Mouse (Mus musculus) urinary bladder, postnatal 36 days (tissue): ENCODE data around the gene Haghl.

Source experiments
- DNase-seq, 2 experiments: peaks; one replicate each; pipeline ENCODE4 v3.0.0; 2022; ENCODE audit warnings: low spot score in 2 of 2, mixed read lengths in 1 of 2

Gene Haghl

DNA sequence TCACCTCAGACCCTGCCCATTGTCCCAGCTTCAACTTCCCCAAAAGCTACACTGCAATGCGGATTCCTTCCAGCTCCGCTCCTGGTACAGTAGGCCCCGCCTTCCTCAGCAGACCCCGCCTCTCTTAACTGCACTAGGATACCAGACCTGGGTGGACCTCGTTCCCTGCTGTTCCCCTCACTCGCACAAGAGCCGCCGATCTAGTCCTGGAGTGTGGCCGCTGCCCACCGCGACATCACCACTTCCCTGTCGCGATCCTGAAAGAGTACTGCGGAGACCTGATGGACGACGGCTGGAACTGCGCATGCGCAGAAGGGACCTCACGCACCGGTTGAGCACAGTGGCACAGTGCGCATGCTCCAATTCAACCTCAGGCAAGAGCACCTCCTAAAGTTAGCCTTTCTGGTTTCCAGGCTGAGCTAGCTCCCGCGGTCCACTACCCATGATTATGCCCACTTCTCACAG lies at the start of gene Haghl:
Haghl (minus strand) TSS at position 393 of the 465 bp plus-strand sequence.
- peak; percentile 94 for DNase-seq

DNA sequence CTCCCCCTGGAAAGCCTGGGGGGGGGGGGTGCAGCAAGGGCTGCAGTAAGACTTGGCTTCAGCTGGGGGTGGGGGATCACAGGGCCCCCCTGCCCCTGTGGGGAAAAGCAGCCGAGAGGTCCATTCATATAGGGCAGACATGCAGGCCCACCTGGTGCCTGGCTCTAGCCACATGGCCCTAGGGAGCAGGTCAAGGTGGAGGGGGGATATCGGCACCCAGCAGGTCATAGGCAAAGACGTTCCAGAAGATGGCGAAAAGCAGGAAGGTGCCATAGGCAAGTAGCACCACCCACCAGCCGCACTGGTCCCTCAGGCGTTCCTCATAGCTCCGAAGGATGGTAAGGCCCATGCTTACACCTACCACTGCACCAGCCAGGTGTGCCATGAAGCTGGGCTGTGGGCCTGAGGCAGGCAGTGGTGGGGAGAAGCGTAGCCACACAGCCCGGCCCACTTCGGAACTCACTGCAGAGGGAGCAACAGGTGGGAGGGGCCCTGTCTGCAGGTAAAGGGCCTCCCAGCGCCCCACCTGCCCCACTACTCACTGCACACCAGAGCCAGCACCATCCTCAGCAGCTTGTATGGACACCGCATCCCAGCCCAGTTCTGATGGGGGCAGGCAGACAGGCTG lies 49.2 kb upstream of the Haghl start:
- no peak for DNase-seq

DNA sequence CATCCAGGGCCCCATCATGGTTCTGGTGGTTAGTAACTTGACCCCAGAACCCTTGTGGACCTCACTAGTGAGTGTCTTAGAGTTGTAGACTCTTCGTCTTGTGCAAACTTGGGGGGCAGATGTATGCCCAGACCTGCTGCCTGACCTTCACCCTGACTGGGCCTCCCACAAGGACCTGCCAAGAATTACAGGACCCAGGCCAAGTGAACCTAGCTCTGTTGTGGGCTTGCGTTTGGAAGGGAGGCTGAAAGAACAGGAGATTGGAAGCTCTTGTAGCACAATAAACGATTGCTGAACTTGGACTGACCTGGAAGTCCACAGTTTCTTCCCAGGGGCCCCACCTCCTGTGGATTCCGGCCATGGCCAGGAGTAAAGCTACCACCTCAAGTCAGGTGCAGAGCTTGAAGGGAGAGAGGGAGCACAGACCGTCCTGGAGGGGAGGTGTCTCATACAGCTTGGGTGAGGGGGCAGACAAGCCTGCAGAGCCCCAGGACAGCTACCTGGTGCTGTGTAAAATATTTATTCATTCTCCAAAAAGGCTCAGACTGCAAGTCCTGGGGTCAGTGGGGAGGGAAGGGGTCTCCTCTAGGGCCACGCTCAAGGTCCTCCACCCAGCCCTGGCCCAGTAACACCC lies 48.6 kb upstream of the Haghl start:
- DNase-seq: no peak

DNA sequence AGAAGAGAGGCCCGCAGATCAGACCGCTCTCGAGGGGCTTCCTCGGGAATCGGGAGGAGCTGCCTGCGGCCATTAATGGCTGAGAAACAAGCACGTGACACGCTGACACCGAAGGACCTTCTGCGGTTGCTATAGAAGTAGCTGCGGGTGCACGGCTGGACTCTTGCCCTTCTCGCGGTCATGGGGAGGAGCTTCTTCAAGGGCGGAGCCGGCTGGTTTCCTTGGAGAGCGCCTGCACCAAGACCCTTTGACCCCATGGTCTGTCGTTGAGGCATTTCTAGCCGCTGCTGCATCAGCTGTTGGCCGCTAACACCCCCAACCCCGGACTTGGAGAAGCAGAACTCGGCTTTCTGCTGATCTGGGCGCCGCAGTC lies 47.8 kb upstream of the Haghl start, which contains the start of gene Stub1:
Stub1 (minus strand) TSS at position 114 of the 373 bp plus-strand sequence.
- peak; percentile 83 to 93 for DNase-seq

DNA sequence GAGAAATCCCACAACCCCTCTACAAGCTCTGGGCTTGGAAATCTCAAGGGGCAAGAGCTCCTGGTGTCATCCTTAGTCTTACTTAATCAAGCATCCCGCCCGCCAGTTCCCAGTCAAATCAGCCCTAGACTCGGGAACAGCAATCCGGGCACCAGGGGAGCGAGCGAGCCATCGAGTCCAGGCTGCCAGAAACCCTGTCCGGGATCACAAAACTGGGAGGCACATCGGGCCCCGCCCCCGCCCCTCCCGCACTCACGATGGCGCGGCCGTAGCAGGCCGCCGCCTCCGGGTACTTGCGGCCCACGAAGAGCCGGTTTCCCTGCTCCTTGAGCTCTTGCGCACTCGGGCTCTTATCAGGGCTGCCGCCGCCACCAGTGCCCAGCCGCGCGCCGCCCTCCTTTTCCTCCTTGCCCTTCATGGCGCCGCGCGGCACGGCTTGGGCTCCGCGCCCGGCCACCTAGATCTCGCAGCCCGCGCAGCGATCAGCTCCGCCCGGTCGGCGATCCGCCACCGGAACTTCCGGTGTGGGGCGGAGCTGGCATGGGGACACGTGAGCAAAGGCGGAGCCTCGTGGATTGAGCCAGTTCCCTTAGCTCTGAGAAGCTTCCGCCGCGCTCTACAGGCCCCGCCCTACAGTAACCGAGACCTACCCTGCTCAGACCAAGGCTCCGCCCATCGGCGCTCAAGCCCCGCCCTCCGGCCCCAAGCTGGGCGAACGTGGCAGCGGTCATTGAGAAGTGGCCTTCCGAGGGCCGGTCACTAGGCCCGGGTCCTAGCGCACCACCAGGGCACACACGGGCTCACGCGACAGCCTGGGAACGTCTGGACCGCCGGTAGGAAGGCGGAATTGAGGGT lies 47.2 kb upstream of the Haghl start:
- DNase-seq: peak; percentile 99

DNA sequence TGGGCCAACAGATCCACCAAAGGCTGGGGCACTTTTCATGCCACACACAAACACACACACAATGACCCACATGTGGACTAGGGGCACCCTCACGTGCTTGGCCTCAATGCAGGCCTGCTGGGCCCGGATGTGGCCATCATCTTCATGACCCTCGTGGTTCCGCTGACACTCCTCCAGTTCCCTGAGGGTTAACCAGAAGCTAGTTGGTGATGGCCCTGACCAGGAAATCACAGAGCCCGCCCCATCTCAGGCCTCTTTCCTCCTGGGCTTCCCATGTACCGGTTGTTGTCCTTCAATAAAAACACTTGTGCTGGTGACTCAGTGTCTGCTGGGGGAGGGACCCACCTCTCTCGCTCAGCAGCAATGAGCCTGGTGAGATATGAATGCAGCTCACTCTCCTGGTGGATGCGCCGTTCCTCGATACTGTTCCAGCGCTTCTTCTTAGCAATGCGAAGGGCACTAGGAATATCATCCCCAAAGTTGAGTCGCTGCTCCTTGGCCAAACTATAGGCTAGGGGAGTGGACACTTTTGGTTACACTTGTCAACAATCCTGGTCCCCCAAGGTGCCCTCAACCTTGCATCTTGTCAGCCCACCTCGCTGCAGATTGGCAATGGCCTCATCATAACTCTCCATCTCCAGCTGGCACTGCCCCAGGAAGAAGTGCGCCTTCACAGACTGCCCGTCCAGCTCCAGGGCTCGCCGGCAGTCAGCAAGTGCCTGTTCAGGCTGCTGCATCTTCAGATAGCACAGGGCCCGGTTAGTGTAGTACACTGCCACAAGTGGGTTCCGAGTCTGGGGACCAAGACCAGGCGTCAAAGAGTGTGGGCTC lies 46.2 kb upstream of the Haghl start:
- no peak for DNase-seq

DNA sequence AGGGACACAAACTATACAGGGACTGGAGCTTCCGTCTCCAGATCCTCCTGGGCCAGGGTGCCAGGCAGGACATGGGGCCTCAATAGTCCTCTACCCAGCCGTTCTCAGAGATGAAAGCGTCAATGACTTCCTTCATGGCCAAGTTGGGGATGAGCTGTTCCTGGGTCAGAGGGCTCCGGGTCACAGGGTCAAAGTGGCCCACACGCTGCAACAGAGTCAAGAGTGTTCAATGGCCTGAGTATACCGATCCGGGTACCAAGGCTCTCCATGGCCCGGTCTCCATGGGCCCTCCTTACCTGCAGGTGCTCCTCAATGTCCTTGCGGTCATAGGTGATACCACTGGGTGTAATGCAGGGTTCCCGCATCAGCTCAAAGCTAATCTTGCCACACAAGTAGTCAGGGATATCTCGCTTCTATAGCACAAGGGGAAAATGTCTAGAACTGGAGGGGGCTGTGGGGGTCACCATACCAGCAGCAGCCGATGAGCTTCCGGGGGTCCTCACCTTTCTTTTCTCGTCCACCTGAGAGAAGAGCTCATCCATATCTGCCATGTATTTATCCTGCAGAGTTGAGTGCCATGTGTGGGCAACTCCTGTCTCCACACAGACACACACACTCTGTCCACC lies 45.4 kb upstream of the Haghl start:
- DNase-seq: no peak

DNA sequence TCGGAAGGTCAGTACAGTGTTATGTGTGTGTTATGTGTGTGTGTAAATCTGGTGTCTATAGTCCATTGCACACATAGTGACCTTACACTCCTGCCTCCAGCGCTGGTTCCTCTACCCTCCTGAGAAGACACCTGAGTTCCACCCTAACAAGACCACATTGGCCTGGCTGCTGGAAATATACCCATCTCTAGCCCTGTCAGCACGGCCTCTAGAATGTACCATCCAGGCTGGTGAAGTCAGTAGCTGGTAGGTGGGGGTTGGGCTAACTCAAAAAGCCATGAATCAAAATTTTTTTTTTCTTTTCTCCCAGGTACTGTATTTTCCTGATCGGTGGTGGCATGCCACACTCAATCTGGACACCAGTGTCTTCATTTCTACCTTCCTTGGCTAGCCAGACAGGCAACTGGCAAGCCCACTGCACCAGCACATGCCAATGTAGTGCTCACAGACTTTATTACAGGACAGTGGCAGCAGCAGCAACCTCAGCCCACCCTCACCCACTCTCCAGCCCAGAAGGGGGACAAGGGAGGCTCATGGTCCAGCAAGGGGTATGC lies 44.8 kb upstream of the Haghl start:
- no peak for DNase-seq

DNA sequence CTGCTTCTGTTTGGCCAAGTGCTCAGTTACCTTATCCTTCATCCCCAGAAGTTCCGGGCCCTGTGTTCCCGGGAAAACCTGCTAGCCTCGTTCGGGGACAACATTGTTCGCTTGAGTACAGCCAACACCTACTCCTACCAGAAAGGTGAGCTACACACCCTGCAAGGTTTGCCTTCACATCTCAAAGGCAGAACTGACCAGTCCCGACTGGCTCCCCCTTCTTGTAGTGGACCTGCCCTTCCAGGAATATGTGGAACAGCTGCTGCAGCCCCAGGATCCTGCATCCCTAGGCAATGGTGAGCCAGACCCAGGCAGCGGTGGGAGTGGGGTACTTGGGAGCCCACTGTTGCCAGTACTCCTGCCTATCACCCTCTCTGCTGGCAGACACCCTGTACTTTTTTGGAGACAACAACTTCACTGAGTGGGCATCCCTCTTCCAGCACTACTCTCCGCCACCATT lies 44.1 kb upstream of the Haghl start:
- DNase-seq: no peak

DNA sequence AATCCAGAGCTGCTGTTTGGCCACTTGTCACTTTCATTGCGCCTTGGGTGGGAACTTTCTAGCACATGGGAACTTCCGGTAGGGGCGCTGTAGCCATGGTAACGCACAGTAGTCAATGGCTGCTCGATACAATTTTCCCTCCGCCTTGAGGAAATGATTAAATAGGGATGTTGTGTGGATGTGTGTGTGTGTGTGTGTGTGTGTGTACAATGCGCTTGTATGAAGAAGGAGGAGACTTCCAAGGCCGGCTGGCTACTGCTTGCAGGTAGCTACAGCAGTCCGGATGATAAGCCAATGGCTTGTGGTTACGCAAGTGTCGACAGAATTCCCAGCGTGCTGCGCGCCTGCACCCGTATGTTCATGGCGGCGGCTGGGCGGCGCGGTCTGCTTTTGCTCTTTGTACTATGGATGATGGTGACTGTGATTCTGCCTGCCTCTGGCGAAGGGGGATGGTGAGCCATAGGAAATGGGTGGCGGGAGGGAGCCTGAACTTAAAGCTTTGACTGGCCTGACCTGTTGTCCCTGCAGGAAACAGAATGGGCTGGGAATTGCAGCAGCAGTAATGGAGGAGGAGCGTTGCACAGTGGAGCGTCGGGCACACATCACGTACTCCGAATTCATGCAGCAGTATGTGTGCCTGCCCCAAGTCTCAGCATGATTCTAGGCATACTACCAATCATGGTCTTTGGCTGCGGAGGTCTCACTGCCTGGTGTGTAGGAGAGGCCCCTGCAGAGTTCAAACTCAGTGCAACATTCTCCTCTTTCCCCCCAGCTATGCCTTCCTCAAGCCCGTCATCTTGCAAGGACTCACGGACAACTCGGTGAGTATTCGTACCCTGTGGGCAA lies 43.5 kb upstream of the Haghl start, which contains the start of gene Jmjd8:
Jmjd8 (plus strand) TSS at position 156 of the 846 bp plus-strand sequence.
- peak; percentile 69 to 76 for DNase-seq

DNA sequence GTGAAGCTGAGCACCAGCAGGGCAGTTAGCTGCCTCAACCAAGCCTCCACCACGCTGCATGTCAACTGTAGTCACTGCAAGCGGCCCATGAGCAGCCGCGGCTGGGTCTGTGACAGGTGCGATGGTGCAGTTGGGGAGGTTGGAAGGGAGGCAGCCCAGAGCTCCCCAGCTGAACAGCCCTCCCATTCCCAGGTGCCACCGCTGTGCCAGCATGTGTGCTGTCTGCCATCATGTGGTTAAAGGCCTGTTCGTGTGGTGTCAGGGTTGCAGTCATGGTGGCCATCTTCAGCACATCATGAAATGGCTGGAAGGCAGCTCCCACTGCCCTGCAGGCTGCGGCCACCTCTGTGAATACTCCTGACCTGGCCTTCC lies 42.7 kb upstream of the Haghl start:
- DNase-seq: no peak

DNA sequence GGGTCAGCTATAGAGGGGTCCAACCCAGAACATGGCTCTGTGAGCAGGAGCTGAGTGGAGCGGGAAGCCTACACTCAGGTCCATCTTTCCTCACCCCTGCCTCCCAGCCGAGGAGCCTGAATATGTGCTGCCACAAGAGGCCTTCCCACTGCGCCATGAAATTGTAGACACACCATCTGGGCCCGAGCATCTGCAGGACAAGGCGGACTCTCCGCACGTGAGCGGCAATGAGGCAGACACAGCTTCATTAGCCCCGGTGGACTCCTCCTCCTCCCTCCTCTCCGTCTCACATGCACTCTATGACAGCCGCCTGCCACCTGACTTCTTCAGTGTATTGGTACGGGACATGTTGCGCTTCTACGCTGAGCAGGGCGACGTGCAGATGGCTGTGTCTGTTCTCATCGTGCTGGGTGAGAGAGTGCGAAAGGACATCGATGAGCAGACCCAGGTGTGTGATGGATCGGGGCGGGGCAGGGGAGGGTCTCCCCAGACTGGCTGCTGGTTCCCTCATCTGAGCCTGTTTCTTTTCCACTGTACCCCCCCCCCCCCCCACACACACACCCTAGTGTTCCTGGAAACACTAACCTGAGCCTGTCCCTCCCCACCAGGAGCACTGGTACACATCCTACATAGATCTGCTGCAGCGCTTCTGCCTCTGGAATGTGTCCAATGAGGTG lies 42.2 kb upstream of the Haghl start:
- DNase-seq: no peak

DNA sequence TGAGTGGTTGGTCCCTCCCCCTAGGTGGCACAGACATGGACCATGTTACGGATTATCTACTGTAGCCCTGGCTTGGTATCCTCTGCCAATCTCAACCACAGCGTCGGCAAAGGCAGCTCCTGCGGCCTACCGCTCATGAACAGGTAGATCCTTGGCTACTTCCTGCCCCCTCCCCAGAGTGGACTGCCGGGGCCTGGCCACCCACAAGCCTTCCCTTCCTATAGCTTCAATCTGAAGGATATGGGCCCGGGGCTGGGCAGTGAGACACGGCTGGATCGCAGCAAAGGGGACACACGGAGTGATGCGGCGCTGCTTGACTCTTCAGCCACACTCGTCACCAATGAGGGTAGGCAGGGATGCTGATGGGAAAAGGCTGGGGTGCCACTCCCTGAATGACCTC lies 41.5 kb upstream of the Haghl start:
- DNase-seq: no peak

DNA sequence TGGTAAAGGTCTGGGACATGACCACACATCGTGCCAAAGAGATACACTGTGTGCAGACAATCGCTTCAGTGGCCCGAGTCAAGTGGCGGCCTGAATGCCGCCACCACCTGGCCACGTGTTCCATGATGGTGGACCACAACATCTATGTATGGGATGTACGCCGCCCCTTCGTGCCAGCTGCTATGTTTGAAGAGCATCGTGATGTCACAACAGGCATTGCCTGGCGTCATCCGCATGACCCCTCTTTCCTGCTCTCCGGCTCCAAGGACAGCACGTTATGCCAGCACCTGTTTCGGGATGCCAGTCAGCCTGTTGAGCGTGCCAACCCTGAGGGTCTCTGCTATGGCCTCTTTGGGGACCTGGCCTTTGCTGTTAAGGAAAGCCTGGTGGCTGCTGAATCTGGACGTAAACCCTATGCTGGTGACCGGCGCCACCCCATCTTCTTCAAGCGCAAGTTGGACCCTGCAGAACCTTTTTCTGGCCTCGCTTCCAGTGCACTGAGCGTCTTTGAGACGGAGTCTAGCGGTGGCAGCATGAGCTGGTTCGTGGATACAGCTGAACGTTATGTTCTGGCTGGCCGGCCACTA lies 40.6 kb upstream of the Haghl start:
- no peak for DNase-seq

DNA sequence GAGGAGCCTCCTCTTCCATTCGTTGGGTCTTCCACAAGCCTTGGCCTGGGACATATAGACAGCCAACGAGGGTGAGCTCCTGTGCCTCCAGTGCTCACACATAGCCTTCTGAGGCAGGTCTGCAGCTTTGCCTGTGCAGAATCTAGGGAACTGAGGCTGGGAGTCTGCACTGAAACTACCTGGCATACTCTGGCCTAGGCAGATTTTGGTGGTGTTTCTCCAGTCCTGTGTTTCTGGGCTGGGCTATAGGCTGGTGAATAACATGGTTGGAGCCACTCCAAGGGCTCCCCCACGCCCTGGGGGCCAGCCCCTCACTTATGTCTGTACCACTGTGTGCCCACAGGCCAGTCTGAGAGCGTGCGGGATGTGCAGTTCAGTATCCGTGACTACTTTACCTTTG lies 39.8 kb upstream of the Haghl start:
- DNase-seq: no peak

DNA sequence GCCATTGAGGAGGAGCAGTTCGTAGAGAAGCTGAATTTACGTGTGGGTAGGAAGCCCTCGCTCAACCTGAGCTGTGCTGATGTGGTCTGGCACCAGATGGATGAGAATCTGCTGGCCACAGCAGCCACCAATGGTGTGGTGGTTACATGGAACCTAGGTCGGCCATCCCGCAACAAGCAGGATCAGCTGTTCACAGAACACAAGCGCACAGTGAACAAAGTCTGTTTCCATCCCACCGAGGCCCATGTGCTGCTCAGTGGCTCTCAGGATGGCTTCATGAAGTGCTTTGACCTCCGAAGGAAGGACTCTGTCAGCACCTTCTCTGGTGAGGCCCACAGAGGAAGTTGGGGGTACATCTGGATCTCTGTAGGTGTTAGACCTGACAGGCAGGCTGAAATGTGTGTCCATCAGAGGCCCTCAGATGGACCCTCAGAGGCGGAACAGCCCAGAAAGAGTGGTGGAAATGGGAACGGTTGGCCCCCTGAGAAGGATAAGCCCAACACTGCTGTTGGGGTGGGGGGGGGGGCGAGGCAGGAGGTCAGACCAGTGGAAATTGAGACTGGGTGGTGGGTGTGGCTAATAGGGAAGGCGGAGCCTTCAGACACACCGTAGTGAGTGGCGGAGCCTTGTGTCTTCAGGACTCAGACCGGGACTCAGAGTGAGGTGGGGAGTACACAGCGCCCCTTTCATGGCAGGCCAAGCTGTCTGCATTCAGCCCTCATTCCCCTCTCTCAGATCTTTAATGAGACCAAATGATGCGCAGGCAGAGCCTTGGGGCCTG lies 39.1 kb upstream of the Haghl start:
- DNase-seq: no peak

DNA sequence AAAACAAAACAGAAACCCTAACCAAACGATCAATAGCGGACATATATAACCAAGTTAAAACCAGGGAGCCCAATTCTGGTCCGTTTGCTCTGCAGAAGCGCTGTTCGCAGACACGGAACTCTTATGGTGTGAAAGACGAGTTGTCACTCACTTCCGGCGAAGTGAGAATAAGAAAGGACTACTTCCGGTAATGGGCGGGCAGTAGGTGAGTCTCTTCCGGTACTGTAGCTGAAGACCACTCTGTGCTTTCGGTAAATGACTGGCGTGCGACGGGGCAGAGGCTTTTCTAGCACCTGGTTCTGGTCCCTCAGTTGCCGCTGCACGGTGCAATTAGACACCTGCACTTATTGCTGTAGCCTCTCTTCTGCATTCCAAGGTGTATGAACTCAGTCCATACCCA lies 38.0 kb upstream of the Haghl start, which contains the start of gene Wdr24:
Wdr24 (plus strand) TSS at position 176 of the 400 bp plus-strand sequence.
- peak; percentile 71 to 72 for DNase-seq
